In the genomic region with DNA sequence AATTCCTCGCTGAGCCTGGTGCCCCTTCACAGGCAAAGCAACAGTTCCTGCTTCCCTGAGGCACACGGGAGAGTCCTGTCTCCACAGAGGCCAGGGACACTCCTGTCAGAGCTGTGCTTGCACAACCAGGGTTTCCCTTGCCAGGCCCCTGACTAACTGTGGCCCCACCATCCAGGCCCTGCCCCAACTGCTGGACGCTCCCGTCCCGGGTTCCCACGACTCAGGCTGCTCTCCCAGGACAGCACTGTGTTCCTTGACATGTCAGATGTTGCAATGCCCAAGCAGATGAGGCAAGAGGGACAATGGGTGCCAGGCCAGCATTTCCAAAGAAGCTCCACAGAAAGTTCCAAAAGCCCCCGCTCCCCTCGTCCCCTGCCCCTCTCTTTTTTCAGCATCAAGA, we compare ENCODE assay signal across 11 mouse cellular contexts.
DNase-seq lines count a peak whose midpoint lies in the region; ATAC-seq and TF ChIP-seq lines count a peak whose summit lies in the region.
"Had no signal": no experiment of that assay in that cellular context is flagged by ENCODE, and none has a peak within 500 bp of the region (broad histone marks: within the 10 kb centered on the region; RNA-seq: fewer than 3 reads in every experiment).

No protein-coding gene starts in this region.

- WGBS in limb, embryonic 10.5 days = 71% methylated on average over 8 of the region's 8 CpGs
- WGBS in kidney, embryonic 14.5 days = 69% methylated on average over 8 of the region's 8 CpGs

- no peaks in the 10 kb centered on the region for H3K36me3 ChIP-seq in limb, embryonic 10.5 days
- no peaks in the 10 kb centered on the region for H3K36me3 ChIP-seq in kidney, embryonic 14.5 days (ENCODE audit: control insufficient read depth, insufficient read depth, low read length)
- H3K36me3 ChIP-seq: G1E had no signal

- peak; percentile 36 for DNase-seq in ovary, adult 18-20 months (ENCODE audit: low spot score)
- no peak for DNase-seq in ovary, postnatal 14 days (ENCODE audit: low spot score)
- DNase-seq in limb, embryonic 10.5 days (ENCODE audit: low spot score) = no peak
- peak; percentile 40 for DNase-seq in urinary bladder, postnatal 25 days (ENCODE audit: low spot score)
- no peak for DNase-seq in cerebellum, adult 8-10 months
- DNase-seq in embryo, embryonic 9.5 days (ENCODE audit: extremely low spot score) = no peak

- no peak for TF ChIP-seq CTCF in embryonic fibroblast, embryonic 13.5 days (IDR thresholded peaks at IDR 0.05; ENCODE audit: borderline replicate concordance, insufficient read depth, low read length)

- H3K27me3 ChIP-seq in limb, embryonic 10.5 days (ENCODE audit: low read depth, poor library complexity, severe bottlenecking) = peaks cover 14% of the 10 kb centered on the region; the same call in 1 of the 2 replicates
- no peaks in the 10 kb centered on the region for H3K27me3 ChIP-seq in kidney, embryonic 14.5 days (ENCODE audit: control insufficient read depth, insufficient read depth, low read length)
- H3K27me3 ChIP-seq: megakaryocyte, embryonic 14.5 days had no signal

- no peak for TF ChIP-seq POLR2A in embryonic fibroblast, embryonic 13.5 days (IDR thresholded peaks at IDR 0.05; ENCODE audit: low read depth, low read length)

- no peak for ATAC-seq in kidney, embryonic 14.5 days (ENCODE audit: low FRiP score, low TSS enrichment)

- H3K9me3 ChIP-seq in limb, embryonic 10.5 days (replicated peaks) = no peaks in the 10 kb centered on the region
- no peaks in the 10 kb centered on the region for H3K9me3 ChIP-seq in kidney, embryonic 14.5 days (ENCODE audit: control insufficient read depth, low read length)

- peak overlapping the region; percentile 21; the same call in 1 of the 2 replicates for H3K27ac ChIP-seq in embryonic fibroblast, embryonic 13.5 days (ENCODE audit: insufficient read depth, low read length)
- H3K27ac ChIP-seq in limb, embryonic 10.5 days = peak overlapping the region; percentile 63; the same call in 1 of the 2 replicates
- no peak overlapping the region for H3K27ac ChIP-seq in kidney, embryonic 14.5 days (ENCODE audit: low read depth, low read length)
- H3K27ac ChIP-seq: left cerebral cortex, adult 2 months had no signal

- peaks cover 13% of the 10 kb centered on the region for H3K4me1 ChIP-seq in embryonic fibroblast, embryonic 13.5 days (ENCODE audit: control insufficient read depth, insufficient read depth, low read length)
- peaks cover 73% of the 10 kb centered on the region for H3K4me1 ChIP-seq in limb, embryonic 10.5 days
- 0 out of 2 replicates have a peak, but pooled peaks cover 7% of the 10 kb centered on the region for H3K4me1 ChIP-seq in kidney, embryonic 14.5 days (ENCODE audit: control insufficient read depth, insufficient read depth, low read length)
- H3K4me1 ChIP-seq: megakaryocyte, embryonic 14.5 days had no signal

- H3K9ac ChIP-seq in kidney, embryonic 14.5 days (ENCODE audit: low read depth, low read length) = no peak overlapping the region

- H3K4me3 ChIP-seq in embryonic fibroblast, embryonic 13.5 days (ENCODE audit: insufficient read depth, low read length) = no peak overlapping the region
- no peak overlapping the region for H3K4me3 ChIP-seq in limb, embryonic 10.5 days
- no peak overlapping the region for H3K4me3 ChIP-seq in kidney, embryonic 14.5 days (ENCODE audit: low read length)
- H3K4me3 ChIP-seq: left cerebral cortex, adult 2 months; megakaryocyte, embryonic 14.5 days had no signal

- H3K4me2 ChIP-seq in kidney, embryonic 14.5 days (replicated peaks; ENCODE audit: low read depth, low read length) = no peak overlapping the region

Comparison
In these comparisons a context has a peak if more than half of its experiments do, and no peak if none do; other contexts are left out.
1. DNase-seq: peak in ovary, adult 18-20 months (single experiment) and urinary bladder, postnatal 25 days (single experiment); none in ovary, postnatal 14 days (single experiment), limb, embryonic 10.5 days (single experiment), cerebellum, adult 8-10 months (single experiment) and embryo, embryonic 9.5 days (single experiment).